Mouse (Mus musculus) heart, adult 2 months (tissue): Measurements from ENCODE around the gene Pcmt1.

Source experiments
- CTCF ChIP-seq: fragments of 200-600 bp; IDR thresholded peaks from 2 replicates; pipeline ENCODE4 v1.8.1; 2022; ENCODE audit warnings: antibody characterized with exemption, mild to moderate bottlenecking, moderate library complexity
- EP300 ChIP-seq: fragments of 200-500 bp; IDR thresholded peaks from 2 replicates; pipeline ENCODE4 v1.6.1; 2011; ENCODE audit warnings: low read depth, low read length, control low read depth; ENCODE audit not compliant: insufficient read depth

GRCm38 (mm10) chr10:7622378-7622777, 58.6 kb downstream of the Pcmt1 start:
- no peak for TF ChIP-seq CTCF
- no peak for TF ChIP-seq EP300
